Mouse (Mus musculus): ENCODE measurements around the gene Trim13. TPM values are rescaled to one million over a fixed set of nuclear protein-coding genes. Genes with fewer than 3 reads are reported as not detected.
"Not testable (repeated sequence)": the region's sequence is repeated elsewhere in the genome, so short reads cannot be mapped to it uniquely, and the experiment has no call there.

Gene Trim13
- polyA plus RNA-seq, 1 experiment from 2014 or later, result 3.9 TPM

GRCm38 (mm10) chr14:61604081-61604480 lies 6.0 kb downstream of the Trim13 start:
- H3K36me3 ChIP-seq (ENCODE audit: control insufficient read depth, insufficient read depth), result peaks cover 4% of the 10 kb centered on the region
- H3K4me3 ChIP-seq (ENCODE audit: low read depth, low read length), result no peak overlapping the region
- no peaks in the 10 kb centered on the region for H3K27me3 ChIP-seq (ENCODE audit: control insufficient read depth, insufficient read depth, low read depth, low read length)
- H3K4me1 ChIP-seq (ENCODE audit: control insufficient read depth, low read depth, low read length), result peaks cover 11% of the 10 kb centered on the region
- no peak overlapping the region for H3K9ac ChIP-seq (ENCODE audit: low read depth, low read length)
- H3K27ac ChIP-seq (ENCODE audit: low read length), result no peak overlapping the region
- ATAC-seq (ENCODE audit: low read depth), result no peak
- no peak overlapping the region for H3K4me2 ChIP-seq (ENCODE audit: low read depth, low read length)
- no peaks in the 10 kb centered on the region for H3K9me3 ChIP-seq (replicated peaks; ENCODE audit: control insufficient read depth, low read length)
- WGBS (ENCODE audit: insufficient replicate concordance), result 81% methylated on average over 3 of the region's 3 CpGs

GRCm38 (mm10) chr14:61606088-61606487 lies 8.0 kb downstream of the Trim13 start:
- not testable (repeated sequence) for ATAC-seq (ENCODE audit: low read depth); H3K4me2 ChIP-seq (ENCODE audit: low read depth, low read length); H3K9me3 ChIP-seq (replicated peaks; ENCODE audit: control insufficient read depth, low read length); H3K27me3 ChIP-seq (ENCODE audit: control insufficient read depth, insufficient read depth, low read depth, low read length); H3K27ac ChIP-seq (ENCODE audit: low read length); H3K36me3 ChIP-seq (ENCODE audit: control insufficient read depth, insufficient read depth); H3K4me3 ChIP-seq (ENCODE audit: low read depth, low read length); H3K9ac ChIP-seq (ENCODE audit: low read depth, low read length); H3K4me1 ChIP-seq (ENCODE audit: control insufficient read depth, low read depth, low read length)
- 72% methylated on average over 2 of the region's 2 CpGs for WGBS (ENCODE audit: insufficient replicate concordance)

GRCm38 (mm10) chr14:61607157-61607556 lies 9.1 kb downstream of the Trim13 start, which contains the start of gene Kcnrg:
Gene Kcnrg, plus strand, starts transcription at chr14:61607457.
- H3K4me1 ChIP-seq (ENCODE audit: control insufficient read depth, low read depth, low read length), result no peaks in the 10 kb centered on the region
- H3K27ac ChIP-seq (ENCODE audit: low read length), result no peak within 1 kb of the TSS
- no peak within 1 kb of the TSS for H3K4me3 ChIP-seq (ENCODE audit: low read depth, low read length)
- 70% methylated on average over 3 of the region's 3 CpGs for WGBS (ENCODE audit: insufficient replicate concordance)
- no peaks in the 10 kb centered on the region for H3K27me3 ChIP-seq (ENCODE audit: control insufficient read depth, insufficient read depth, low read depth, low read length)
- no peak within 1 kb of the TSS for H3K4me2 ChIP-seq (ENCODE audit: low read depth, low read length)
- peaks cover 4% of the 10 kb centered on the region for H3K36me3 ChIP-seq (ENCODE audit: control insufficient read depth, insufficient read depth)
- H3K9ac ChIP-seq (ENCODE audit: low read depth, low read length), result no peak within 1 kb of the TSS
- ATAC-seq (ENCODE audit: low read depth), result no peak
- no peaks in the 10 kb centered on the region for H3K9me3 ChIP-seq (replicated peaks; ENCODE audit: control insufficient read depth, low read length)

- Histone ChIP-seq H3K36me3 (ENCODE audit: control insufficient read depth, insufficient read depth) (no peaks in the 10 kb centered on the region), H3K27me3 (ENCODE audit: control insufficient read depth, insufficient read depth, low read depth, low read length) (no peaks in the 10 kb centered on the region), H3K4me1 (ENCODE audit: control insufficient read depth, low read depth, low read length) (no peaks in the 10 kb centered on the region), H3K9ac (ENCODE audit: low read depth, low read length) (no peak overlapping the region), H3K9me3 (replicated peaks; ENCODE audit: control insufficient read depth, low read length) (no peaks in the 10 kb centered on the region), H3K27ac (ENCODE audit: low read length) (no peak overlapping the region), H3K4me3 (ENCODE audit: low read depth, low read length) (no peak overlapping the region), H3K4me2 (ENCODE audit: low read depth, low read length) (no peak overlapping the region)
- 77% methylated on average over 5 of the region's 5 CpGs for WGBS (ENCODE audit: insufficient replicate concordance)
- ATAC-seq (ENCODE audit: low read depth), result no peak
Observed at GRCm38 (mm10) chr14:61611766-61612165, 13.7 kb downstream of the Trim13 start.

GRCm38 (mm10) chr14:61613319-61613718 lies 15.3 kb downstream of the Trim13 start:
- Histone ChIP-seq H3K4me1 (ENCODE audit: control insufficient read depth, low read depth, low read length) (no peaks in the 10 kb centered on the region), H3K4me2 (ENCODE audit: low read depth, low read length) (no peak overlapping the region), H3K9me3 (replicated peaks; ENCODE audit: control insufficient read depth, low read length) (no peaks in the 10 kb centered on the region), H3K27ac (ENCODE audit: low read length) (no peak overlapping the region), H3K4me3 (ENCODE audit: low read depth, low read length) (no peak overlapping the region), H3K27me3 (ENCODE audit: control insufficient read depth, insufficient read depth, low read depth, low read length) (no peaks in the 10 kb centered on the region), H3K9ac (ENCODE audit: low read depth, low read length) (no peak overlapping the region), H3K36me3 (ENCODE audit: control insufficient read depth, insufficient read depth) (no peaks in the 10 kb centered on the region)
- no peak for ATAC-seq (ENCODE audit: low read depth)
- 82% methylated on average over 2 of the region's 2 CpGs for WGBS (ENCODE audit: insufficient replicate concordance)

GRCm38 (mm10) chr14:61620371-61620770 lies 22.3 kb downstream of the Trim13 start:
- 86% methylated on average over 2 of the region's 2 CpGs for WGBS (ENCODE audit: insufficient replicate concordance)
- no peak overlapping the region for H3K4me2 ChIP-seq (ENCODE audit: low read depth, low read length)
- H3K9ac ChIP-seq (ENCODE audit: low read depth, low read length), result no peak overlapping the region
- H3K4me1 ChIP-seq (ENCODE audit: control insufficient read depth, low read depth, low read length), result no peaks in the 10 kb centered on the region
- peaks cover 8% of the 10 kb centered on the region for H3K36me3 ChIP-seq (ENCODE audit: control insufficient read depth, insufficient read depth)
- no peak overlapping the region for H3K27ac ChIP-seq (ENCODE audit: low read length)
- H3K9me3 ChIP-seq (replicated peaks; ENCODE audit: control insufficient read depth, low read length), result no peaks in the 10 kb centered on the region
- no peaks in the 10 kb centered on the region for H3K27me3 ChIP-seq (ENCODE audit: control insufficient read depth, insufficient read depth, low read depth, low read length)
- ATAC-seq (ENCODE audit: low read depth), result no peak
- no peak overlapping the region for H3K4me3 ChIP-seq (ENCODE audit: low read depth, low read length)

GRCm38 (mm10) chr14:61635969-61636368 lies 37.9 kb downstream of the Trim13 start:
- no peak overlapping the region for H3K4me2 ChIP-seq (ENCODE audit: low read depth, low read length)
- H3K9me3 ChIP-seq (replicated peaks; ENCODE audit: control insufficient read depth, low read length), result no peaks in the 10 kb centered on the region
- no peaks in the 10 kb centered on the region for H3K4me1 ChIP-seq (ENCODE audit: control insufficient read depth, low read depth, low read length)
- no peak for ATAC-seq (ENCODE audit: low read depth)
- no peak overlapping the region for H3K9ac ChIP-seq (ENCODE audit: low read depth, low read length)
- H3K27me3 ChIP-seq (ENCODE audit: control insufficient read depth, insufficient read depth, low read depth, low read length), result no peaks in the 10 kb centered on the region
- no peak overlapping the region for H3K4me3 ChIP-seq (ENCODE audit: low read depth, low read length)
- H3K36me3 ChIP-seq (ENCODE audit: control insufficient read depth, insufficient read depth), result peaks cover 53% of the 10 kb centered on the region
- H3K27ac ChIP-seq (ENCODE audit: low read length), result no peak overlapping the region

GRCm38 (mm10) chr14:61642668-61643067 lies 44.6 kb downstream of the Trim13 start:
- no peak overlapping the region for H3K4me3 ChIP-seq (ENCODE audit: low read depth, low read length)
- H3K27ac ChIP-seq (ENCODE audit: low read length), result no peak overlapping the region
- H3K9ac ChIP-seq (ENCODE audit: low read depth, low read length), result no peak overlapping the region
- H3K4me1 ChIP-seq (ENCODE audit: control insufficient read depth, low read depth, low read length), result no peaks in the 10 kb centered on the region
- no peak overlapping the region for H3K4me2 ChIP-seq (ENCODE audit: low read depth, low read length)
- ATAC-seq (ENCODE audit: low read depth), result no peak
- 79% methylated on average over 1 of the region's 1 CpGs for WGBS (ENCODE audit: insufficient replicate concordance)
- peaks cover 17% of the 10 kb centered on the region for H3K36me3 ChIP-seq (ENCODE audit: control insufficient read depth, insufficient read depth)
- no peaks in the 10 kb centered on the region for H3K27me3 ChIP-seq (ENCODE audit: control insufficient read depth, insufficient read depth, low read depth, low read length)
- H3K9me3 ChIP-seq (replicated peaks; ENCODE audit: control insufficient read depth, low read length), result no peaks in the 10 kb centered on the region

- peaks cover 7% of the 10 kb centered on the region for H3K4me1 ChIP-seq (ENCODE audit: control insufficient read depth, low read depth, low read length)
- peaks cover 3% of the 10 kb centered on the region; the same call in 1 of the 2 replicates for H3K36me3 ChIP-seq (ENCODE audit: control insufficient read depth, insufficient read depth)
- 21% methylated on average over 1 of the region's 1 CpGs for WGBS (ENCODE audit: insufficient replicate concordance)
- H3K27me3 ChIP-seq (ENCODE audit: control insufficient read depth, insufficient read depth, low read depth, low read length), result no peaks in the 10 kb centered on the region
- H3K9ac ChIP-seq (ENCODE audit: low read depth, low read length), result peak overlapping the region; percentile 34; the same call in 1 of the 2 replicates
- H3K4me2 ChIP-seq (ENCODE audit: low read depth, low read length), result peak overlapping the region; percentile 50
- no peak for ATAC-seq (ENCODE audit: low read depth)
- peak overlapping the region; percentile 31; the same call in 1 of the 2 replicates for H3K4me3 ChIP-seq (ENCODE audit: low read depth, low read length)
- no peak overlapping the region for H3K27ac ChIP-seq (ENCODE audit: low read length)
- H3K9me3 ChIP-seq (replicated peaks; ENCODE audit: control insufficient read depth, low read length), result no peaks in the 10 kb centered on the region
Observed at GRCm38 (mm10) chr14:61645547-61645946, 47.5 kb downstream of the Trim13 start.
